Mouse (Mus musculus): Measurements from ENCODE around the gene Smarcb1. TPM values are rescaled to one million over a fixed set of nuclear protein-coding genes. Genes with fewer than 3 reads are reported as not detected.

The Smarcb1 gene
- total and polyA plus RNA-seq, 3 experiments = 76.2 to 96.0 (median 94.9) TPM

DNA sequence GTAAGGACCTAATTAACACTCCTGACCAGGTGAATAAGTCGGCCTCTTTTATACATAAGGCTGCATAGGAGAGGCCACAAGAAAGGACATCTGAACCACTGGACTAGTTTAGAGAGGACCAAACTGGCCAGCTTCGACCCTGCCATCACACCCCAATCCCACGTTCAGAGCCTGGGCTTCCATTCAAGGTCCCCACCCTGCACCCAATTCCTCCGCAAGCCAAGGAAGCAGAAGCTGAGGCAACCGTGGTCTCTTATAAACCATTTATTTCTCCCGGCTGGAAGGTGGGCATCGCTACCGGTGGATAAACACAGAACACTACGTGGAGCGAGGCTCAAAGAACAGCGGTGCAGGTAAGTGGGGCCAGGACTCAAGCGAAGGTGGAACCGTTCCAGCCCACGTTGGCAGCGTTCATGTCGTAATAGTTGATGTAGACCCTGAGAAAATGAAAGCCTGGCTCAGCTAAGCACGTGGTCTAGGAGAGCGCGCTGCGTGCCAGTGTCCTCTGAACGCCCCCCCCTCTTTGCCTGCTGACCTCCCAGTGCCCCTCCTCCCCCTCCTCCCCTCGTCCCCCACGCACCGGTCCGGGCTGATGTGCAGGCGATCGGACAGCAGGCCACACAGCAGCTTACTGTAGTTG is 62.2 kb downstream of the Smarcb1 start:
- in situ Hi-C loops (cut with MboI; ENCODE audit: low pct_ligation_motif_present, low pct_unique_long_range_greater_than_20kb, low sequenced_read_pairs) (loop anchor here (10.0 kb wide), 1 partner anchor 114 kb away; no protein-coding TSS in a partner anchor), dilution Hi-C loops (cut with MboI; ENCODE audit: extremely low pct_ligation_motif_present, extremely low pct_unique_long_range_greater_than_20kb, low sequenced_read_pairs) (no loop called here)
- DNase-seq (ENCODE audit: extremely low read depth) = peak; percentile 53
- Histone ChIP-seq H3K4me1 (ENCODE audit: control insufficient read depth in 1 of 2, insufficient read depth in 2 of 2) (peaks cover 11 to 26% of the 10 kb centered on the region in 2 experiments), H3K4me3 (replicated peaks in 1 of 3; ENCODE audit: low read depth in 2 of 3, low read length in 2 of 3, poor library complexity in 1 of 3) (peak overlapping the region; percentile 76 to 93 (median 84)), H3K9me3 (replicated peaks; ENCODE audit: low read length) (peaks cover 4% of the 10 kb centered on the region), H3K4me2 (ENCODE audit: insufficient read depth, low read depth, poor library complexity, severe bottlenecking) (peak overlapping the region; percentile 83), H3K36me3 (replicated peaks in 1 of 2; ENCODE audit: control insufficient read depth in 1 of 2, insufficient read depth in 1 of 2, low read length in 1 of 2) (peaks cover 15 to 42% of the 10 kb centered on the region in 2 experiments), H3K9ac (ENCODE audit: insufficient read depth, low read depth) (peak overlapping the region; percentile 75), H3K27ac (ENCODE audit: insufficient read depth, low read depth) (peak overlapping the region; percentile 78; the same call in 1 of the 2 replicates), H3K27me3 (replicated peaks) (no peaks in the 10 kb centered on the region), H3K79me2 (replicated peaks; ENCODE audit: control insufficient read depth, extremely low read depth, insufficient read depth, poor library complexity, severe bottlenecking) (peaks cover 8% of the 10 kb centered on the region)
- TF ChIP-seq BHLHE40 (IDR thresholded peaks at IDR 0.05; ENCODE audit: low read depth, low read length) (peak; percentile 55; the same call in 1 of the 2 replicates), MYC (IDR thresholded peaks at IDR 0.05; ENCODE audit: low read depth, low read length) (peak; percentile 74), CHD2 (IDR thresholded peaks at IDR 0.05; ENCODE audit: low read length) (0 out of 2 replicates have a peak, but pooled peaks have one; percentile 11), MAX (IDR thresholded peaks at IDR 0.05; ENCODE audit: low read length) (peak; percentile 69), ELF1 (IDR thresholded peaks at IDR 0.05; ENCODE audit: low read depth, low read length) (no peak), SMC3 (IDR thresholded peaks at IDR 0.05; ENCODE audit: low read depth, low read length) (no peak), CHD1 (IDR thresholded peaks at IDR 0.05; ENCODE audit: low read depth, low read length) (peak; percentile 43; the same call in 1 of the 2 replicates), NELFE (IDR thresholded peaks at IDR 0.05; ENCODE audit: low read depth, low read length) (peak; percentile 19; the same call in 1 of the 2 replicates)

DNA sequence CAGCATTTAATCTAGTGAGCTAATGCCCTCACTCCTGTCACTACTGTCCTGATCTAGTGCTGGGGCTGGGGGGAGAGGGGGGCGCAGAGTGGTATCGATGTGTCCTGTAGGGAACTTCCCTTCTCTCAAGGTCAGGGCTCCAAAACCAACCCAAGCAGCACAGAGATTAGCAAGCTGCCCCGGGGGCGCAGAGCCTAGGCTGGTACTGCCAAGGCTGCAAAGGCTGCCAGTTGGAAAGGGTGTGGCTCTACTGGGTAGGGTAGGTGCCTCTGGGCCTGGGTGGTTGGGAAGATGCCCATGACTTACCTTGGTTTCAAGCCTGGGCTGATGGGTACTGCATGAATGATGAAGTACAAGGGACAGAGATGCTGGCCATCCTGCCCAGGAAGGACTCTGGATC is 63.8 kb downstream of the Smarcb1 start:
- H3K9me3 ChIP-seq (replicated peaks; ENCODE audit: low read length) = peaks cover 6% of the 10 kb centered on the region
- H3K36me3 ChIP-seq (replicated peaks in 1 of 2; ENCODE audit: control insufficient read depth in 1 of 2, insufficient read depth in 1 of 2, low read length in 1 of 2) = peaks cover 15 to 42% of the 10 kb centered on the region in 2 experiments
- no peak overlapping the region for H3K27ac ChIP-seq (ENCODE audit: insufficient read depth, low read depth)
- DNase-seq (ENCODE audit: extremely low read depth) = no peak
- TF ChIP-seq RCOR1 (conservative IDR thresholded peaks at IDR 0.05; ENCODE audit: low read depth, low read length) = no peak
- TF ChIP-seq POLR2A (IDR thresholded peaks at IDR 0.05; ENCODE audit: low read depth, low read length) = peak; percentile 10; the same call in 1 of the 2 replicates
- H3K4me3 ChIP-seq (replicated peaks in 1 of 3; ENCODE audit: low read depth in 2 of 3, low read length in 2 of 3, poor library complexity in 1 of 3) = no peak overlapping the region
- dilution Hi-C loops (cut with MboI; ENCODE audit: extremely low pct_ligation_motif_present, extremely low pct_unique_long_range_greater_than_20kb, low sequenced_read_pairs) (no loop called here), in situ Hi-C loops (cut with MboI; ENCODE audit: low pct_ligation_motif_present, low pct_unique_long_range_greater_than_20kb, low sequenced_read_pairs) (loop anchor here (10.0 kb wide), 1 partner anchor 113 kb away; no protein-coding TSS in a partner anchor)
- no peak overlapping the region for H3K4me2 ChIP-seq (ENCODE audit: insufficient read depth, low read depth, poor library complexity, severe bottlenecking)
- no peak overlapping the region for H3K9ac ChIP-seq (ENCODE audit: insufficient read depth, low read depth)
- no peaks in the 10 kb centered on the region for H3K27me3 ChIP-seq (replicated peaks)
- H3K79me2 ChIP-seq (replicated peaks; ENCODE audit: control insufficient read depth, extremely low read depth, insufficient read depth, poor library complexity, severe bottlenecking) = peaks cover 8% of the 10 kb centered on the region
- peaks cover 11 to 26% of the 10 kb centered on the region in 2 experiments for H3K4me1 ChIP-seq (ENCODE audit: control insufficient read depth in 1 of 2, insufficient read depth in 2 of 2)

- peaks cover 15 to 42% of the 10 kb centered on the region in 2 experiments for H3K36me3 ChIP-seq (replicated peaks in 1 of 2; ENCODE audit: control insufficient read depth in 1 of 2, insufficient read depth in 1 of 2, low read length in 1 of 2)
- peaks cover 8% of the 10 kb centered on the region for H3K79me2 ChIP-seq (replicated peaks; ENCODE audit: control insufficient read depth, extremely low read depth, insufficient read depth, poor library complexity, severe bottlenecking)
- no peaks in the 10 kb centered on the region for H3K27me3 ChIP-seq (replicated peaks)
- dilution Hi-C loops (cut with MboI; ENCODE audit: extremely low pct_ligation_motif_present, extremely low pct_unique_long_range_greater_than_20kb, low sequenced_read_pairs) = no loop called here
- no peak overlapping the region for H3K4me2 ChIP-seq (ENCODE audit: insufficient read depth, low read depth, poor library complexity, severe bottlenecking)
- H3K9me3 ChIP-seq (replicated peaks; ENCODE audit: low read length) = peaks cover 8% of the 10 kb centered on the region
- H3K4me3 ChIP-seq (replicated peaks in 1 of 3; ENCODE audit: low read depth in 2 of 3, low read length in 2 of 3, poor library complexity in 1 of 3) = no peak overlapping the region
- H3K9ac ChIP-seq (ENCODE audit: insufficient read depth, low read depth) = no peak overlapping the region
- no peak overlapping the region for H3K27ac ChIP-seq (ENCODE audit: insufficient read depth, low read depth)
- DNase-seq (ENCODE audit: extremely low read depth) = no peak
- in situ Hi-C loops (cut with MboI; ENCODE audit: low pct_ligation_motif_present, low pct_unique_long_range_greater_than_20kb, low sequenced_read_pairs) = loop anchor here (10.0 kb wide), 1 partner anchor 112 kb away; no protein-coding TSS in a partner anchor
- peaks cover 11 to 26% of the 10 kb centered on the region in 2 experiments for H3K4me1 ChIP-seq (ENCODE audit: control insufficient read depth in 1 of 2, insufficient read depth in 2 of 2)
- TF ChIP-seq ELF1 (IDR thresholded peaks at IDR 0.05; ENCODE audit: low read depth, low read length) = no peak
- TF ChIP-seq MAZ (IDR thresholded peaks at IDR 0.05; ENCODE audit: low read depth, low read length) = no peak
- TF ChIP-seq CHD2 (IDR thresholded peaks at IDR 0.05; ENCODE audit: low read length) = no peak
- TF ChIP-seq KAT2A (IDR thresholded peaks at IDR 0.05; ENCODE audit: insufficient replicate concordance, low read length) = no peak
- no peak for TF ChIP-seq E2F4 (IDR thresholded peaks at IDR 0.05; ENCODE audit: insufficient replicate concordance, low read depth, low read length)
- no peak for TF ChIP-seq TBP (conservative IDR thresholded peaks at IDR 0.05; ENCODE audit: low read depth, low read length)
- no peak for TF ChIP-seq HCFC1 (IDR thresholded peaks at IDR 0.05; ENCODE audit: low read depth, low read length)
- TF ChIP-seq NRF1 (IDR thresholded peaks at IDR 0.05; ENCODE audit: low read depth, low read length) = no peak
- TF ChIP-seq CHD1 (IDR thresholded peaks at IDR 0.05; ENCODE audit: low read depth, low read length) = no peak
- TF ChIP-seq POLR2AphosphoS2 (IDR thresholded peaks at IDR 0.05; ENCODE audit: low read depth, low read length) = no peak
- no peak for TF ChIP-seq MXI1 (IDR thresholded peaks at IDR 0.05; ENCODE audit: low read depth, low read length)
- TF ChIP-seq JUND (conservative IDR thresholded peaks at IDR 0.05; ENCODE audit: low read depth, low read length) = no peak
- TF ChIP-seq ZNF384 (IDR thresholded peaks at IDR 0.05; ENCODE audit: low read depth, low read length) = no peak
- no peak for TF ChIP-seq ZKSCAN1 (IDR thresholded peaks at IDR 0.05; ENCODE audit: borderline replicate concordance, low read depth, low read length)
- no peak for TF ChIP-seq TCF12 (IDR thresholded peaks at IDR 0.05; ENCODE audit: low read depth, low read length)
- TF ChIP-seq JUN (IDR thresholded peaks at IDR 0.05; ENCODE audit: insufficient read depth, low read depth, low read length) = no peak
- TF ChIP-seq MAFK (IDR thresholded peaks at IDR 0.05; ENCODE audit: insufficient replicate concordance, low read length) = no peak
Measured at GRCm38 (mm10) chr10:75856976-75857375, 64.4 kb downstream of the Smarcb1 start.
